Mouse (Mus musculus) gonadal fat pad, adult 2 months (tissue): ENCODE results near the gene Edc3. TPM values are rescaled to one million over a fixed set of nuclear protein-coding genes. Genes with fewer than 3 reads are reported as not detected.

Experiments
- DNase-seq: peaks from one replicate; pipeline ENCODE4 v3.0.0-alpha.2; 2012; ENCODE audit warnings: low read depth
- polyA plus RNA-seq: library from polyadenylated mRNA; depleted of rRNA; stranded (reverse); fragments of >200 nt; gene quantifications from 2 replicates; pipeline ENCODE4 v1.2.3, GENCODE M21; 2012; rRNA removed

Edc3 gene
- 11.7 and 14.0 TPM in 2 replicates for polyA plus RNA-seq

GRCm38 (mm10) chr9:57708068-57708719 is at the start of gene Edc3:
TSS of gene Edc3 (plus strand) at chr9:57708540.
- no peak for DNase-seq

GRCm38 (mm10) chr9:57658970-57659369 is 49.4 kb upstream of the Edc3 start:
- DNase-seq, result no peak

- DNase-seq, result no peak
These were observed 48.6 kb upstream of the Edc3 start for GRCm38 (mm10) chr9:57659774-57660173.

- DNase-seq, result no peak
These were observed 47.8 kb upstream of the Edc3 start for GRCm38 (mm10) chr9:57660501-57660900.

- no peak for DNase-seq
These were observed 46.8 kb upstream of the Edc3 start for GRCm38 (mm10) chr9:57661552-57661951.

GRCm38 (mm10) chr9:57664616-57665015 is 43.7 kb upstream of the Edc3 start:
- DNase-seq, result no peak

GRCm38 (mm10) chr9:57666536-57666935 is 41.8 kb upstream of the Edc3 start:
- no peak for DNase-seq

- DNase-seq, result no peak
These were observed 41.2 kb upstream of the Edc3 start for GRCm38 (mm10) chr9:57667136-57667535.

GRCm38 (mm10) chr9:57667817-57668216 is 40.5 kb upstream of the Edc3 start:
- DNase-seq, result no peak

GRCm38 (mm10) chr9:57668277-57668676 is 40.1 kb upstream of the Edc3 start:
- no peak for DNase-seq

GRCm38 (mm10) chr9:57669566-57669965 is 38.8 kb upstream of the Edc3 start:
- no peak for DNase-seq

GRCm38 (mm10) chr9:57671037-57671436 is 37.3 kb upstream of the Edc3 start:
- no peak for DNase-seq

GRCm38 (mm10) chr9:57671500-57671899 is 36.8 kb upstream of the Edc3 start:
- no peak for DNase-seq

- no peak for DNase-seq
These were observed 26.9 kb upstream of the Edc3 start for GRCm38 (mm10) chr9:57681411-57681810.

GRCm38 (mm10) chr9:57683520-57683919 is 24.8 kb upstream of the Edc3 start, which contains the start of gene Cyp1a2:
TSS of gene Cyp1a2 (minus strand) at chr9:57683703.
- no peak for DNase-seq

GRCm38 (mm10) chr9:57686011-57686410 is 22.3 kb upstream of the Edc3 start:
- DNase-seq, result no peak

- no peak for DNase-seq
These were observed 20.6 kb upstream of the Edc3 start, which contains the start of gene Cyp1a1 for GRCm38 (mm10) chr9:57687751-57688150. TSS of gene Cyp1a1 (plus strand) at chr9:57687928.

- no peak for DNase-seq
These were observed 20.2 kb upstream of the Edc3 start for GRCm38 (mm10) chr9:57688158-57688557.

GRCm38 (mm10) chr9:57688606-57689005 is 19.7 kb upstream of the Edc3 start:
- DNase-seq, result no peak

- no peak for DNase-seq
These were observed 14.2 kb upstream of the Edc3 start for GRCm38 (mm10) chr9:57694108-57694507.

- no peak for DNase-seq
These were observed 11.7 kb upstream of the Edc3 start for GRCm38 (mm10) chr9:57696380-57697285.

GRCm38 (mm10) chr9:57697380-57697779 is 11.0 kb upstream of the Edc3 start:
- DNase-seq, result no peak
